Mouse (Mus musculus): ENCODE results near the gene Liph. TPM values are rescaled to one million over a fixed set of nuclear protein-coding genes. Genes with fewer than 3 reads are reported as not detected.

Liph gene
- 11.6 and 12.4 TPM in 2 replicates for polyA plus RNA-seq (2012; rRNA removed)

DNA sequence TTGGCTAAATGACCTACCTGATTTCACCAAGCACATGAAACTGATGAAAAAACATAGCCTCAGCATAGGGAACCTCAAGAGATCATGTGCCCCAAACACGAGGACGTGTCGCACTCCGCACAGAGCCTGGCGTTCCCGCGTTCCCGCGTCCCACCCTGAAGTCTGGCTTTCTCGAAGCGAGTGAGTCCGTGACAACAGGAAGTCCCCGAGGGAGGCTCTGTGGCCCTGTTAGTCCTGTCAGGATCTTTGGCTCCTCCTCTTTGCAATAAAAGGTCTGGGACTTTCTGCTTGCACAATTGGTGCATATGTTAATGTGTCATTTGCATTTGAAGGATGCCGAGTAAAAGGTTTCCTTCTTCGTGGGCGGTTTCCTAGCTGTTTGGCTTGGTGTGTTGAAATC is at the start of gene Liph:
Liph (minus strand) TSS at position 360 of the 400 bp plus-strand sequence.

DNA sequence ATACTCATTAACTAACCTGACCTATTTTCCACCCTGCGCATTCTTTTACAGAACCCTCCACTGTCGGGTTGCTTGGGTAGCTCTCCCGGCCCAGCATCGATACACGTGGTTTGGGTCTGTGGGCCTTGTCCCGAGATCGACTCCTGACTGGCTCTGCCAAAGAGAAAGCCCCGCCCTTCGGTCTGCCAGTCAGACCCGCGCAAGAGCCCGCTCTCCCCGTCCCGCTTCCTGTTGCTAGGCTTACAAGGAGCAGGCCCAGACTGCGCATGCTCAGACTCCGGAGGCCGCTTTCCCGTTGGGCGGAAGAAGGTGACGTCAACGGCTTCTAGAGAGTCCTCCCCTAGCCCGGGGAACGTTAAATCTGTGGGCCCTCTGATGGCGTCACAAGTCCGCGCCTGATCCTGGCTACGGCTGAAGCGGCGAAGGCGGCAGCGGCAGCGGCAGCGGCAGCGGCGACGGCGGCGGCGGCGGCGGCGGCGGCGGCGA is 13.7 kb upstream of the Liph start, which contains the start of gene Senp2:
Senp2 (plus strand) TSS at position 386 of the 486 bp plus-strand sequence.

DNA sequence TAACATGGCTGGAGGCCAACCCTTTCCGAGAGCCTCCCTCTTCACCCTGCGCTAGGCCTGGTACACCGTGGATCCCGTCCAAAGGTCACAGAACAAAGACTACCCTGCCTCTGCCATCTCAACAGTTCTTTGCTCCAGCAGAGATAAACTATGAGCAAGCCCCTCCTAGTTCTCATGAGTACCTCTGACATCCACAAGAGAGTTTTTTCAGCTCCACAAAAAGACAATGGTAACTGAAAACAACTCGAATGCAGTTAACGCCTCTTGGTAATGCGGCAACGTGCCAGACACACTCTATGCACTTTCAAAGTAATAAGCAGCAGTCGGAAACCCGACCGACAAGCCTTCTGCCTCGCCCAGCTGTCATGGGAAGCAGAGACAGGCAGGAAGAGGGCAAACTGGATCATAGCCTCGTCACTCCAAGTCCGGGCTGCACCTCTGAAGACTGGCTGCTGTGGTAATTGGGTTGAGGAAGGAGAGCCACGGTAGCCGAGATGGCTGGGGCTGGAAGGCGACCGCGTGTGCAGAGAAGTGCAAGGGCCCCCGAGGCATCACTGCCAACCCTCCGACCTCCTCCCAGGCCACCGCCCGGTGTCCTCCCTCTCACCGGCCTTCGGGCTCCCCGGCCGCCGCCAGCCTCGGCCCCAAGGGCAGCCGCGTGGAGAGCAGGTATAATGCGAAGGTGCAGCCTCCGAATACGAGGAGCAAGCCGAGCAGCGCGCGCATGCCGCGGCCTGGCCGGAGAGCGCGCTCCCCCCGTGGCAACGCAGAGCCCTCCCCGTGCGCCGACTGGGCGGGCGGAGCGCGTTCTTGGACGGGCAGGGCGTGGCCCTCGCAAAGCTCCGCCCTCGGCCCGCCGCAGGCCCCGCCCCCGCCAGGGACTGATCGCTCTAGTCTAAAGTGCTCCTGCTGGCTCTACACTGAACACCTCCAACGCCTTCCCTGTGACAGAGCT is 48.4 kb downstream of the Liph start, which contains the start of gene Tmem41a:
Tmem41a (minus strand) TSS at position 792 of the 955 bp plus-strand sequence.

Other genes with a start within 250 kb of the Liph start
- gene Ehhadh, start 207.9 kb downstream of the Liph start, polyA plus RNA-seq (2012; rRNA removed), result 2.8 and 4.6 TPM in 2 replicates
- gene Map3k13, start 201.3 kb downstream of the Liph start, polyA plus RNA-seq (2012; rRNA removed), result 0.62 and 0.83 TPM in 2 replicates
- 5.9 and 8.8 TPM in 2 replicates for gene Tmem41a, start 48.1 kb downstream of the Liph start, polyA plus RNA-seq (2012; rRNA removed)
- 1.5 and 2.6 TPM in 2 replicates for gene Senp2, start 13.8 kb upstream of the Liph start, polyA plus RNA-seq (2012; rRNA removed)
- gene Igf2bp2, start 167.6 kb upstream of the Liph start, polyA plus RNA-seq (2012; rRNA removed), result 3.0 and 3.2 TPM in 2 replicates

Data from stomach, adult 2 months (tissue).